Mouse (Mus musculus) intestine, embryonic 16.5 days (tissue): ENCODE measurements around the gene Frat2. TPM values are rescaled to one million over a fixed set of nuclear protein-coding genes. Genes with fewer than 3 reads are reported as not detected.

Experiments used
- ATAC-seq: fragments of 200-750 bp; cut with Nextera tagmentation; 2 replicates; pipeline ENCODE4 v1.8.0; 2017; ENCODE audit warnings: moderate TSS enrichment, moderate library complexity
- H3K27ac ChIP-seq: fragments of 300-500 bp; sonication (generic); 2 replicates; pipeline ENCODE4 v1.5.1; 2014; ENCODE audit warnings: mild to moderate bottlenecking, low read length
- H3K27me3 ChIP-seq: fragments of 300-500 bp; sonication (generic); replicated peaks from 2 replicates; pipeline ENCODE4 v1.6.1; 2014; ENCODE audit warnings: low read length, control low read depth, mixed read lengths; ENCODE audit not compliant: control insufficient read depth, insufficient read depth
- H3K36me3 ChIP-seq: fragments of 300-500 bp; sonication (generic); 2 replicates; pipeline ENCODE4 v1.6.1; 2014; ENCODE audit warnings: low read length, control low read depth; ENCODE audit not compliant: control insufficient read depth, insufficient read depth
- H3K4me1 ChIP-seq: fragments of 300-500 bp; sonication (generic); 2 replicates; pipeline ENCODE4 v1.6.1; 2014; ENCODE audit warnings: low read length, control low read depth, mixed read lengths; ENCODE audit not compliant: control insufficient read depth, insufficient read depth
- H3K4me2 ChIP-seq: fragments of 300-500 bp; sonication (generic); 2 replicates; pipeline ENCODE4 v1.6.1; 2014; ENCODE audit warnings: low read depth, low read length, control low read depth
- H3K4me3 ChIP-seq: fragments of 300-500 bp; sonication (generic); 2 replicates; pipeline ENCODE4 v1.5.1; 2014; ENCODE audit warnings: mild to moderate bottlenecking, low read length
- H3K9ac ChIP-seq: fragments of 300-500 bp; sonication (generic); 2 replicates; pipeline ENCODE4 v1.6.1; 2014; ENCODE audit warnings: low read depth, low read length
- H3K9me3 ChIP-seq: fragments of 300-500 bp; sonication (generic); 2 replicates; pipeline ENCODE4 v1.6.1; 2016; ENCODE audit warnings: low read length, control low read depth; ENCODE audit not compliant: control insufficient read depth
- whole genome bisulfite sequencing: fragments of 180-500 bp; shearing (Covaris S2); extraction: QIAGEN DNeasy Blood & Tissue Kit; methylation state at CpG from one replicate; pipeline ENCODE4 v1.1.7; 2014; 5-methylcytosine and 5-hydroxymethylcytosine counted together
- polyA plus RNA-seq: library from polyadenylated mRNA; unstranded; fragments of >200 nt; fragmentation: Nextera tagmentation; extraction: Ambion mirVana; gene quantifications from 2 replicates; pipeline ENCODE4 v1.2.1, GENCODE M21; 2015

Frat2 gene
- polyA plus RNA-seq, 1 experiment from 2014 or later: 4.7 TPM

DNA sequence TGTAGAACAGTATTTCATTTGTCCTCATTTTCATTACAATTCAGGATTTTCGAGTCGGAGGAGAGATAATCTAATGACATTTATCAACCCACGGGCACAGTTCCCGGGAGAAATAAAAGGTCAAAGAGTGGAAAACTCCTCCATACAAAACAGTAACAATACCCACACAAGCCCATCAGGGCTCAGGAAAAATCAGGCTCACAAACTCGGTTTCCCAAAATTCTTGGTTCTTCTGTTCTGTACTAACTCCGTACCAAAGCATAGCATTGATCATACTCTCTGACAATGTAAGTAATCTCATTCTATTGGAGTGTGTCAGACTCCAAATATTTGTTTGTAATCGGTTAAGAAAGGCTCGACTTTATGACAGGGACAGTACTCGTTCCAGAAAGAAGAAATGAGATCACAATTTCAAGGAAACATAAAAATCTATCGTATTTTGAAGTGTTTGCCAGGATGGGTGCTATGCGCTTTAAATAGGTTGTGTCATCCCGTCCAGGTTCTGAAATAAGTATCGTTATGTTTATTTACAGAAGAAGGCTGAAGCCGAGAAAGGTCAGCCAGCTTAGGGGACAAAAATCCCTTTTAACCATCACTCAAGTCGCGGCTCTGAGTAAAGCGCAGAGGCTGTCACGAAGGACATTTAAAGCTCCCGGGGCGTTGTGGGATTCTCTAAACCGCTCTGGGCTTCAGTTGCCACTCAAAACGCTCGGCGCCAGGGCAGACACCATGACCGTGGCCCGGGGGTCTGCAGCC lies 46.8 kb downstream of the Frat2 start:
- no peak; the same call in 1 of the 2 replicates for ATAC-seq
- Histone ChIP-seq H3K4me1 (peaks cover 12% of the 10 kb centered on the region), H3K4me3 (peak overlapping the region; percentile 91), H3K9me3 (no peaks in the 10 kb centered on the region), H3K36me3 (no peaks in the 10 kb centered on the region), H3K9ac (peak overlapping the region; percentile 89), H3K27ac (peak overlapping the region; percentile 38), H3K27me3 (no peaks in the 10 kb centered on the region), H3K4me2 (peak overlapping the region; percentile 83)
- WGBS: 4% methylated on average over 26 of the region's 26 CpGs

DNA sequence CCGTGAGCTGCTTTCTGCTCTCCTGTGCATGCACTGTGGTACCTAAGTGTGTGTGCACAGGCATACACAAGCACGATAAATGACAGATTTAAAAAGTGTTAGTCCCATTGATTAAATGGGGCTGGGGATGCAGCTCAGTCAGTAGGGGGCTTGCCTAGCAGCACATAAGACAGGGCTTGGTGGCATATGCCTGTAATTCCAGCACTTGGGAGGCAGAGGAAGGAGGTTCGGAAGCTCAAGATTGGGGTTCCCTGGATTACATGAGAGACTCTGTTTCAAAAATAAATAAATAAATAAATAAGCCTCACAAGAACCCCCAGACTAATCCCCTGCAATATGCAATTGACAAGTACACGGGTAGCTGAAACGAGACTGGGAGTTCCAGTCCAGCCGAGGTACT lies 47.5 kb downstream of the Frat2 start:
- peak overlapping the region; percentile 89 for H3K9ac ChIP-seq
- peaks cover 15% of the 10 kb centered on the region for H3K4me1 ChIP-seq
- no peaks in the 10 kb centered on the region for H3K9me3 ChIP-seq
- H3K27ac ChIP-seq: no peak overlapping the region
- ATAC-seq: no peak
- peak overlapping the region; percentile 83 for H3K4me2 ChIP-seq
- H3K4me3 ChIP-seq: peak overlapping the region; percentile 91
- no peaks in the 10 kb centered on the region for H3K27me3 ChIP-seq
- H3K36me3 ChIP-seq: no peaks in the 10 kb centered on the region
- 46% methylated on average over 6 of the region's 6 CpGs for WGBS

DNA sequence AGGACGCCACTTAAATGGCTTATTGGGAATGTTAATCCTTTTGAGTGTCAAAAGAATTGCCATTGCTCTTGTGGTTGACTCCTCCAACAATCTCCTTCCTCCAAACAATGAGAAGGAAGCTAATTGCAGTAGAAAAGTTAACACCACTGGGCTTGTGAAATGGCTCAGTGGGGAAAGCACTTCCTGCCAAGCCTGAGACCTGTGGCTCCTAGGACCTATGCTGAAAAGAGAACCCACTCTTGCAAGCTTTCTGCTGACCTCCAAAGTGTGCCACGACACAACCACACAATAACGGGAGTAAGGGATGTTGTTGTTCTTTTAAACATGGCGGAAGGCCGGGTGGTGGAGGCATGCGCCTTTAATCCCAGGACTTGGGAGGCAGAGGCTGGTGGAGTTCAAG lies 50.4 kb downstream of the Frat2 start:
- H3K27ac ChIP-seq: no peak overlapping the region
- H3K9ac ChIP-seq: no peak overlapping the region
- no peak overlapping the region for H3K4me2 ChIP-seq
- no peak for ATAC-seq
- no peak overlapping the region for H3K4me3 ChIP-seq
- H3K36me3 ChIP-seq: no peaks in the 10 kb centered on the region
- no peaks in the 10 kb centered on the region for H3K9me3 ChIP-seq
- no peaks in the 10 kb centered on the region for H3K27me3 ChIP-seq
- peaks cover 22% of the 10 kb centered on the region for H3K4me1 ChIP-seq
- WGBS: 88% methylated on average over 6 of the region's 6 CpGs

GRCm38 (mm10) chr19:41796789-41797327 lies 51.1 kb downstream of the Frat2 start:
- Histone ChIP-seq H3K36me3 (no peaks in the 10 kb centered on the region), H3K4me3 (no peak overlapping the region), H3K9ac (no peak overlapping the region), H3K4me2 (no peak overlapping the region), H3K27me3 (no peaks in the 10 kb centered on the region), H3K4me1 (peaks cover 22% of the 10 kb centered on the region), H3K27ac (no peak overlapping the region), H3K9me3 (no peaks in the 10 kb centered on the region)
- 82% methylated on average over 12 of the region's 12 CpGs for WGBS
- no peak for ATAC-seq

DNA sequence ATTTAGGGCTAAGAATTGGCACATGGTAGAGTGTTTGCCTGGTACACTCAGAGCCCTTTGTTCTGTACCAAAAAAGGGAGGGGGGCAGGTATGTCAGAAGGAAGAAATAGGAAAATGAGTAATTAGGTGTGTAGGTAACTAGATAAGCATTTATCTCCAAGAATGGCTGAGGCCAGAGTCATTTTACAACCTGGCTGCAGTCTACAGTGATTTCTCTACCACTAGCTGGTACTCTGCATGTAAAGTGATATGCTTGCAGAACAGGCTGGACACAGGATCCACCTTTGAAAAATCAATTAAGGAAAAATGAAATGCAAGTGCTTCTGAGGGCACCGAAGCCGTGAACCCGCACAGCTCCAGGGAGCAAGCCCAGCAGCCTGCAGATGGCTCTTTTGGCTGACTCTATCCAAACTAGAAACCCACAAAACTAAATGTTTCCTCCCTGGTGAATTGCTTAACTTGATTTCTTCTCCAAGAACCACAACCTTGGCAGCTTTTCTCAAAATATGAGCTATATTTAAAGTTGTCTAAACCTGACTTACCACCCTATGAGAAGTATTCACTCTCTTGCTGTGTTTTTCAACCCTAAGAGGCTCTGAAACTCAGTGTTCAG lies 51.7 kb downstream of the Frat2 start:
- no peaks in the 10 kb centered on the region for H3K27me3 ChIP-seq
- 57% methylated on average over 3 of the region's 3 CpGs for WGBS
- peak; percentile 71 for ATAC-seq
- no peak overlapping the region for H3K9ac ChIP-seq
- H3K9me3 ChIP-seq: no peaks in the 10 kb centered on the region
- peaks cover 22% of the 10 kb centered on the region for H3K4me1 ChIP-seq
- no peak overlapping the region for H3K4me3 ChIP-seq
- H3K27ac ChIP-seq: peak overlapping the region; percentile 33; the same call in 1 of the 2 replicates
- H3K4me2 ChIP-seq: no peak overlapping the region
- H3K36me3 ChIP-seq: no peaks in the 10 kb centered on the region

Other genes starting within 250 kb of the Frat2 start
- 0.45 and 0.68 TPM in 2 replicates for gene Slit1, start 104.5 kb downstream of the Frat2 start, polyA plus RNA-seq
- gene Arhgap19, start 46.1 kb downstream of the Frat2 start, polyA plus RNA-seq: 14.2 and 14.8 TPM in 2 replicates
- 11.9 and 12.2 TPM in 2 replicates for gene Frat1, start 18.2 kb downstream of the Frat2 start, polyA plus RNA-seq
- gene Rrp12, start 48.0 kb upstream of the Frat2 start, polyA plus RNA-seq: 14.1 and 15.7 TPM in 2 replicates
- gene Pgam1, start 63.8 kb upstream of the Frat2 start, polyA plus RNA-seq: 1,020 and 1,026 TPM in 2 replicates
- 55.4 and 63.2 TPM in 2 replicates for gene Exosc1, start 85.3 kb upstream of the Frat2 start, polyA plus RNA-seq
- 65.3 and 66.1 TPM in 2 replicates for gene Zdhhc16, start 85.3 kb upstream of the Frat2 start, polyA plus RNA-seq
- gene Mms19, start 133.0 kb upstream of the Frat2 start, polyA plus RNA-seq: 27.8 and 28.4 TPM in 2 replicates
- 11.2 and 13.3 TPM in 2 replicates for gene Ubtd1, start 133.6 kb upstream of the Frat2 start, polyA plus RNA-seq
- 0.16 TPM in 1 of 2 replicates, not detected in the other for gene Ankrd2, start 187.9 kb upstream of the Frat2 start, polyA plus RNA-seq
- 2.2 and 2.7 TPM in 2 replicates for gene Hoga1, start 197.5 kb upstream of the Frat2 start, polyA plus RNA-seq
- gene 4933411K16Rik, start 204.1 kb upstream of the Frat2 start, polyA plus RNA-seq: 0.16 TPM in 1 of 2 replicates, not detected in the other
- gene Morn4, start 238.2 kb upstream of the Frat2 start, polyA plus RNA-seq: 13.9 and 15.8 TPM in 2 replicates
- gene Pi4k2a, start 242.3 kb upstream of the Frat2 start, polyA plus RNA-seq: 6.4 and 6.6 TPM in 2 replicates